Mouse (Mus musculus) intestine, embryonic 14.5 days (tissue): ENCODE results near the gene Dab2ip. TPM values are rescaled to one million over a fixed set of nuclear protein-coding genes. Genes with fewer than 3 reads are reported as not detected.

Experiments used
- ATAC-seq: fragments of 200-750 bp; cut with Nextera tagmentation; replicated peaks from 2 replicates; pipeline ENCODE4 v1.8.0; 2017; ENCODE audit warnings: low read depth, moderate number of reproducible peaks, moderate TSS enrichment, moderate library complexity; ENCODE audit not compliant: low FRiP score, low TSS enrichment
- DNase-seq: peaks from one replicate; pipeline ENCODE4 v3.0.0-alpha.2; 2018; ENCODE audit warnings: low spot score
- H3K27ac ChIP-seq: fragments of 300-500 bp; sonication (generic); 2 replicates; pipeline ENCODE4 v1.5.1; 2014; ENCODE audit warnings: low read depth, mild to moderate bottlenecking, control low read depth
- H3K27me3 ChIP-seq: fragments of 300-500 bp; sonication (generic); replicated peaks from 2 replicates; pipeline ENCODE4 v1.6.1; 2014; ENCODE audit warnings: low read length, control low read depth; ENCODE audit not compliant: control insufficient read depth, insufficient read depth
- H3K36me3 ChIP-seq: fragments of 300-500 bp; sonication (generic); 2 replicates; pipeline ENCODE4 v1.6.1; 2014; ENCODE audit warnings: low read length, control low read depth; ENCODE audit not compliant: control insufficient read depth, insufficient read depth
- H3K4me1 ChIP-seq: fragments of 300-500 bp; sonication (generic); replicated peaks from 2 replicates; pipeline ENCODE4 v1.6.1; 2014; ENCODE audit warnings: low read length, control low read depth, mixed read lengths; ENCODE audit not compliant: control insufficient read depth, insufficient read depth
- H3K4me2 ChIP-seq: fragments of 300-500 bp; sonication (generic); 2 replicates; pipeline ENCODE4 v1.6.1; 2014; ENCODE audit warnings: low read length
- H3K4me3 ChIP-seq: fragments of 300-500 bp; sonication (generic); 2 replicates; pipeline ENCODE4 v1.5.1; 2014; ENCODE audit warnings: low read depth, low read length, control low read depth, mixed read lengths
- H3K9ac ChIP-seq: fragments of 300-500 bp; sonication (generic); 2 replicates; pipeline ENCODE4 v1.6.1; 2014; ENCODE audit warnings: mild to moderate bottlenecking, low read length
- H3K9me3 ChIP-seq: fragments of 300-500 bp; sonication (generic); 2 replicates; pipeline ENCODE4 v1.6.1; 2016; ENCODE audit warnings: low read length, control low read depth; ENCODE audit not compliant: control insufficient read depth
- WGBS: fragments of 180-500 bp; shearing (Covaris S2); extraction: QIAGEN DNeasy Blood & Tissue Kit; methylation state at CpG from one replicate; pipeline ENCODE4 v1.1.7; 2014; 5-methylcytosine and 5-hydroxymethylcytosine counted together
- polyA plus RNA-seq: library from polyadenylated mRNA; unstranded; fragments of >200 nt; fragmentation: Nextera tagmentation; extraction: Ambion mirVana; gene quantifications from 2 replicates; pipeline ENCODE4 v1.2.1, GENCODE M21; 2014

Gene Dab2ip
- polyA plus RNA-seq, 1 experiment from 2014 or later = 47.8 TPM

GRCm38 (mm10) chr2:35684735-35685312 lies 126.8 kb downstream of the Dab2ip start:
- no peak overlapping the region for H3K4me3 ChIP-seq
- H3K4me1 ChIP-seq = peaks cover 62% of the 10 kb centered on the region
- ATAC-seq (no peak), DNase-seq (no peak)
- H3K9ac ChIP-seq = no peak overlapping the region
- H3K9me3 ChIP-seq = no peaks in the 10 kb centered on the region
- H3K36me3 ChIP-seq = no peaks in the 10 kb centered on the region
- 64% methylated on average over 9 of the region's 9 CpGs for WGBS
- H3K27me3 ChIP-seq = no peaks in the 10 kb centered on the region
- H3K4me2 ChIP-seq = no peak overlapping the region
- H3K27ac ChIP-seq = no peak overlapping the region

DNA sequence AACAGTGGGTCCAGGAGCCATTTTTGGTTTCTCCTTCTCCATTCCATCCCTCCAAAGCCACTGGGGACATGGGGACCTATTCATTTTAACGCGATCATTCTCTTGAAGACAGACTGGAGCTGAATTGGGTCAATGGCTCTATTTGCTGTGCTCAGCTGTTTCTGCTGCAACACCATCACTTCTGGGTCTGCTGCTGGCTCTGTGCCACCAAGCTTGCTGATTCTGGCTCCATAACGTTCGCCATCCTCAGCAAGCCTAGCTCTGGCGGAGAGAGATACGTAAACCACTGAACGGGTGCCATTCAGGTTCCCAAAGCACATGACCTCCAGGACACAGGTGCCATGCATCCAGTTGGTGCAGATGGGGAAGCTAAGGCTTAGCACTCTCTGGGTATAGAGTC lies 128.0 kb downstream of the Dab2ip start:
- Histone ChIP-seq H3K27ac (no peak overlapping the region), H3K9ac (no peak overlapping the region), H3K4me3 (no peak overlapping the region), H3K27me3 (no peaks in the 10 kb centered on the region), H3K4me2 (no peak overlapping the region), H3K9me3 (no peaks in the 10 kb centered on the region), H3K36me3 (no peaks in the 10 kb centered on the region), H3K4me1 (peaks cover 62% of the 10 kb centered on the region)
- DNase-seq (no peak), ATAC-seq (no peak)
- 74% methylated on average over 7 of the region's 7 CpGs for WGBS

GRCm38 (mm10) chr2:35687557-35688070 lies 129.5 kb downstream of the Dab2ip start:
- DNase-seq (no peak), ATAC-seq (no peak)
- H3K4me3 ChIP-seq = no peak overlapping the region
- no peaks in the 10 kb centered on the region for H3K27me3 ChIP-seq
- no peaks in the 10 kb centered on the region for H3K9me3 ChIP-seq
- H3K4me2 ChIP-seq = no peak overlapping the region
- WGBS = 75% methylated on average over 5 of the region's 5 CpGs
- peaks cover 74% of the 10 kb centered on the region for H3K4me1 ChIP-seq
- no peak overlapping the region for H3K27ac ChIP-seq
- peaks cover 4% of the 10 kb centered on the region; the same call in 1 of the 2 replicates for H3K36me3 ChIP-seq
- no peak overlapping the region for H3K9ac ChIP-seq

DNA sequence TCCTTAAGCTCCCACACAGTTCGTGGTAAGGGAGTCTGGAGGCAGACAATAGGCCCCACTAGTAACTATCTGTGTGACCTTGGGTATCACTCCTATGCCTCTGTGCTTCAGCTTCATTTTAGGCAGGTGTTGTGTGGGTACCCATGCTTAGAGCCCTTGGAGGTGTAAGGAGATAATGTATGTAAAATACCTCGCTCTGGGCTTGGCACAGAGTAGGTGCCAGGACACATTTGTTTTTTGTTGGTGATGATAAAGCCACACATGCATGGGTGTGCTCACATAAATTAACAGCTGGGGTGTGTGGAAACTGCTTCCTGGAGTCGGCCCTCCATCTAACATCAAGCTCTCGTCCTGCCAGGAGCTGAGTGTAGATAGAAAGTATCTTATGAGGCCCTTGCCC lies 130.1 kb downstream of the Dab2ip start:
- WGBS = 61% methylated on average over 4 of the region's 4 CpGs
- DNase-seq (no peak), ATAC-seq (no peak)
- Histone ChIP-seq H3K4me1 (peaks cover 77% of the 10 kb centered on the region), H3K9ac (no peak overlapping the region), H3K9me3 (no peaks in the 10 kb centered on the region), H3K27me3 (no peaks in the 10 kb centered on the region), H3K4me2 (no peak overlapping the region), H3K27ac (no peak overlapping the region), H3K4me3 (no peak overlapping the region), H3K36me3 (peaks cover 4% of the 10 kb centered on the region; the same call in 1 of the 2 replicates)

DNA sequence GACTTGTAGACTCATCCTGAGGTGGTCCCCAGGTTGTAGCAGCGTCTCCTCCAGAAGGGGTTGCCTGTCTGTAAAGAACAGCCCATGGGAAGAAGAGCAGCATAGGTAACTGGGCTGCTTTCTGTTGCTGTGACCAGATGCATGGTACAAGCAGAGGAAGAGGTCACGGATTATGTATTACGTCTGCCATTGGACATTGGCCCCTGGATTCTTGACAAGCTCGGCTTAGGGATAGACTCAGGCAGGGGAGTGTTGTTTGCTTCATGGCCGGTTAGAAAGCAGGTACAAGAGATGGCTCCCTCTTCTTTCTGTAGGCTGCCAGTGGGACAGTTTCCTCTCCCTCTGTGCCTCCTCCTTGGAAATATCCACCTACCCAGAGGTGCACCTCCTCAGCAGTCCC lies 130.5 kb downstream of the Dab2ip start:
- DNase-seq (no peak), ATAC-seq (no peak)
- 89% methylated on average over 5 of the region's 5 CpGs for WGBS
- peaks cover 4% of the 10 kb centered on the region; the same call in 1 of the 2 replicates for H3K36me3 ChIP-seq
- no peak overlapping the region for H3K4me3 ChIP-seq
- H3K27me3 ChIP-seq = no peaks in the 10 kb centered on the region
- no peak overlapping the region for H3K4me2 ChIP-seq
- no peaks in the 10 kb centered on the region for H3K9me3 ChIP-seq
- no peak overlapping the region for H3K27ac ChIP-seq
- peaks cover 78% of the 10 kb centered on the region for H3K4me1 ChIP-seq
- no peak overlapping the region for H3K9ac ChIP-seq

DNA sequence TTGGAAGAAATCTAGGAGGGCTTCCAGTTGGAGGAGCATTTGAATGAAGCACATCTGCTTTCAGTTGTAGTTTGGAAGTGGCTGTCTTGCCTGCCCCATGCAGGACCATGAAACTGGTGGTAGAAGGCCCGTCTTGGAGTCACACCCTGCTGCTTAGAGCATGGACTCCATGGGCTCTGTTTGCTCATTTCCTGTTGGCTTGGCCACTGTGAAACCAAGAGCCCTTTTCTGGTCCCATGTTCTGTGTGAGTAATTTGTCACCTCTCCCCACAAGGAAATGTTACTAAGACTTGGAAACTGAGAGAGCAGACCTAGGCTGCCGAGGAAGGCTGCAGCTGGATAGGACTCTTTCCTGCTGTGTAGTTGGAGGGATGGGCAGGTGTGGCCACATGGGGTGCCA lies 131.8 kb downstream of the Dab2ip start:
- Histone ChIP-seq H3K27me3 (no peaks in the 10 kb centered on the region), H3K9ac (no peak overlapping the region), H3K27ac (peak overlapping the region; percentile 78), H3K4me1 (peaks cover 79% of the 10 kb centered on the region), H3K36me3 (peaks cover 4% of the 10 kb centered on the region; the same call in 1 of the 2 replicates), H3K9me3 (no peaks in the 10 kb centered on the region), H3K4me2 (no peak overlapping the region), H3K4me3 (no peak overlapping the region)
- DNase-seq (no peak), ATAC-seq (no peak)
- 49% methylated on average over 2 of the region's 2 CpGs for WGBS

- Histone ChIP-seq H3K4me1 (peaks cover 90% of the 10 kb centered on the region), H3K27me3 (no peaks in the 10 kb centered on the region), H3K9me3 (no peaks in the 10 kb centered on the region), H3K4me3 (0 out of 2 replicates have a peak overlapping the region, but pooled peaks have one; percentile 15), H3K4me2 (peak overlapping the region; percentile 42), H3K9ac (peak overlapping the region; percentile 30), H3K36me3 (peaks cover 4% of the 10 kb centered on the region; the same call in 1 of the 2 replicates), H3K27ac (peak overlapping the region; percentile 78)
- ATAC-seq (peak; percentile 78), DNase-seq (peak; percentile 78)
- WGBS = 9% methylated on average over 7 of the region's 7 CpGs
These were observed 133.4 kb downstream of the Dab2ip start for GRCm38 (mm10) chr2:35691257-35692049.

DNA sequence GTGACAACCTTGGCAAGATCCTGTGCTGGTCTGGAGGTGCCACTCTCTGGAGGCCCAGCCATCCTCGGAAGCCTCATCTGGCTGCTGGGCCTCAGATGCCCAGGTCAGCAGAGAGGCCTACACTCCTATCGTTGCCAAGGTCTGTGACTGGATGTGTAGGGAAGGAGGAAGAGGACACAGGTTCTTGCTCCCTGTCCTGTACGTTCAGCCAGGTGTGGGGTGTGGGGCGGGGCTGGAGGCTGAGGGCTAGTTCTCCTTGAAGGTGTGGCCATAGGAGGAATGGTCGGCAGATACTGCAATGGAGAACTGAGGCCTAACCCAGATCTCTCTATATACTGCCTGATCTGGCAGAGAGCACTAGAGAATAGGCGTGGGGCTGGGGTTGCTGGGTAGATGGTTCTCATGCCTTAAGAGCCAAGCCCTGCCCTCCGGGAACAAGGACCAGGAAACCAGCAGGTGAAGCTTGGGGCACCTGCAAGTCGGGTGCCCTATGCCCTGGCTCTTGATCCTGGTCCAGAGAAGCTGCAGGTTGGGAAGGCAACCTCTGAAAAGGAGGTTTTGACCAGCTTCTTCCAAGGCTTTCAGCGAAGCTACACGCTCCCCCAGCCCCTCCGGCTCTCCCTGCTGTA lies 134.3 kb downstream of the Dab2ip start:
- H3K9me3 ChIP-seq = no peaks in the 10 kb centered on the region
- H3K4me1 ChIP-seq = peaks cover 99% of the 10 kb centered on the region
- 72% methylated on average over 11 of the region's 11 CpGs for WGBS
- DNase-seq = no peak
- H3K36me3 ChIP-seq = peaks cover 4% of the 10 kb centered on the region; the same call in 1 of the 2 replicates
- no peaks in the 10 kb centered on the region for H3K27me3 ChIP-seq
- H3K4me2 ChIP-seq = peak overlapping the region; percentile 42
- peak overlapping the region; percentile 15; the same call in 1 of the 2 replicates for H3K4me3 ChIP-seq
- no peak for ATAC-seq
- peak overlapping the region; percentile 78 for H3K27ac ChIP-seq
- H3K9ac ChIP-seq = peak overlapping the region; percentile 30
